Mouse (Mus musculus): ENCODE results near the gene Syt5. TPM values are rescaled to one million over a fixed set of nuclear protein-coding genes. Genes with fewer than 3 reads are reported as not detected.

Syt5 gene
- total and polyA plus RNA-seq, 3 experiments: 0.39 to 2.4 (median 0.86) TPM

DNA sequence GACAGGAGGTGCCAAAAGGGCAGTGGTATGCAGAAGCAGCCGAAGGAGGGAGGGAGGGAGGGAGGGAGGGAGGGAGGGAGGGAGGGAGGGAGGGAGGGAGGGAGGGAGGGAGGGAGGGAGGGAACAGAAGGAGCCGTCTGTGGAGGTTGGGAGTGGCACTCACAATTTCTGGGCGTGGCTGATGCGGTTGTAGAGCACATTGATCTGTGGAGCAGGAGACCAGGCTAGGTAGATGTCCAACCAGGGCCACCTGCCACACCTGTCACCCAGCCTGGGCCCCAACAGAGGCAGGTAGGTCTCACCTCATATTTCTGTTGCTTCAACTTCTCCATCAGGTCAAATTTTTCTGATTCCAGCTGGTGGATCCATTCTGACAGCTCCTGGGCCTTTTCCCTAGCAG, 40.1 kb downstream of the Syt5 start:
- Histone ChIP-seq H3K9ac (ENCODE audit: low read depth, low read length) (no peak overlapping the region), H3K79me2 (replicated peaks; ENCODE audit: control insufficient read depth, insufficient read depth, low read length) (no peaks in the 10 kb centered on the region), H3K4me1 (ENCODE audit: control insufficient read depth, insufficient read depth, low read length) (peaks cover 14% of the 10 kb centered on the region), H3K36me3 (ENCODE audit: control insufficient read depth, insufficient read depth, low read length) (no peaks in the 10 kb centered on the region; the same call in 1 of the 2 replicates), H3K4me3 (no peak overlapping the region), H3K27ac (no peak overlapping the region), H3K27me3 (ENCODE audit: control insufficient read depth, insufficient read depth, low read length) (no peaks in the 10 kb centered on the region)
- 95% methylated on average over 2 of the region's 4 CpGs for WGBS
- no peak for DNase-seq
- no peak for TF ChIP-seq POLR2A (IDR thresholded peaks at IDR 0.05; ENCODE audit: insufficient read depth, low read depth, low read length)
- no peak for TF ChIP-seq EP300 (IDR thresholded peaks at IDR 0.05; ENCODE audit: insufficient read depth, low read depth, low read length)
- TF ChIP-seq CTCF (IDR thresholded peaks at IDR 0.05): no peak
- intact Hi-C loops (cut with DNase I): loop anchor here (10.0 kb wide), 2 partner anchors 372 to 408 kb away; partner anchors contain the start of genes Leng8 and Zfp628

DNA sequence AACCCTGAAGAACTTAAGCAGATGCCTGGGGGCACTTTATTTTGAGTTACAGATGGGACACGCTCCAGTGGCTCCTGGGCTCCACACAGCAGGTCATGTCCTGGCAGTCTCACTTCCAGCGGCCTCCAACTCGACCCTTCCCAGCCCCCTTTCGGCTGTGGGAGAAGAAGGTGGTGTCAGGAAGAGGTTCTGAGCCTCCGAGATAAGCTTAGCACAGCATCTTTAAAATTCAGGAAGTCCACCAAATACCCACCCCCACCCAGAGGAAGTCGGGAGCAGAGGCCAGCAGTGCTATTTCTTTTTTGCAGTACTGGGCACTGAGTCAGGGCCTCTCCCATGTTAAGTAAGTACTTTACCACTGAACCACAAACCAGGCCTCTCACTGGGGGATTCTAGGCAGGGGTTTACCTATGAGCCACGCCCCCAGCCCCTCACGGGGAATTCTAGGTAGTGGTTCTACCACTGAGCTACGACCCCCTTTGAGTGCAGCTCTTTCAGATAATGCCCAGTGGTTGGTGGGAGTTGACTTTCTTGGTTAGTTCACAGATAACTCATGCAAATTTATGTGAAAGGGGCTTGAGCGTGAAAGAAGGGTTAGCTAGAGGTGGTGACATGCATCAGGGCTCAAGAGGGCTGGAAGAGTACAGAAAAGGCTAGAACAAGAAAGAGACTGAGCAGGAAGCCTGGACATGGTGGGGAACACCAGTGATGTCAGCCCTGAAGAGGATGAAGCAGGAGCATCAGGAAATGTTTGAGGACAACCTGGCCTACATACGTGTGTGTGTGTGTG, 42.5 kb downstream of the Syt5 start:
- Histone ChIP-seq H3K27me3 (ENCODE audit: control insufficient read depth, insufficient read depth, low read length) (no peaks in the 10 kb centered on the region), H3K36me3 (ENCODE audit: control insufficient read depth, insufficient read depth, low read length) (peaks cover under 1% of the 10 kb centered on the region; the same call in 1 of the 2 replicates), H3K4me3 (no peak overlapping the region), H3K79me2 (replicated peaks; ENCODE audit: control insufficient read depth, insufficient read depth, low read length) (peaks cover 3% of the 10 kb centered on the region), H3K4me1 (ENCODE audit: control insufficient read depth, insufficient read depth, low read length) (peaks cover 7% of the 10 kb centered on the region), H3K27ac (peak overlapping the region; percentile 26), H3K9ac (ENCODE audit: low read depth, low read length) (no peak overlapping the region)
- TF ChIP-seq EP300 (IDR thresholded peaks at IDR 0.05; ENCODE audit: insufficient read depth, low read depth, low read length) (peak; percentile 52; the same call in 1 of the 2 replicates), CTCF (IDR thresholded peaks at IDR 0.05) (no peak), POLR2A (IDR thresholded peaks at IDR 0.05; ENCODE audit: insufficient read depth, low read depth, low read length) (0 out of 2 replicates have a peak, but pooled peaks have one; percentile 13)
- peak in 1 of 2 experiments; percentile 38 for DNase-seq
- WGBS: 36% methylated on average over 11 of the region's 11 CpGs
- intact Hi-C loops (cut with DNase I): loop anchor here (5.0 to 10.0 kb wide), 3 partner anchors 58 to 410 kb away; partner anchors contain the start of genes Leng8, Rdh13 and Zfp628

DNA sequence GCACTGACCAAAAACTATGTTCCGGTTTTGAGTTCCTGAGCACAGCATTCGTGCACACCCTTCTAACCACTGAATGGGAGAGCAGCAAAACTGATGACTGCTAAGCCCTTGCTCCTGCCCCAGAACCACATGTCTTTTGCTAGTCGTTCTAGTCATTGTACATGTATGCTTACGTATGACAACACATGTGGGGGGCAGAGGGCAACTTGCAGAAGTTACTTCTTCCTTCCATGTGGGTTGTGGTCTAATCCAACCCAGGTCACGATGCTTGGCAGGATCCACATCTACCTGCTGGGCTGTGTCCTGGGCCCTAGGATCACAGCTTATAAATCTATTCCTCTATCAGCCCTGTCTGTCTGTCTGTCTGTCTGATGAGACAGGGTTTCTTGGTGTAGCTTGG, 43.5 kb downstream of the Syt5 start:
- no peak for DNase-seq
- Histone ChIP-seq H3K4me1 (ENCODE audit: control insufficient read depth, insufficient read depth, low read length) (peaks cover 16% of the 10 kb centered on the region), H3K4me3 (no peak overlapping the region), H3K27me3 (ENCODE audit: control insufficient read depth, insufficient read depth, low read length) (no peaks in the 10 kb centered on the region), H3K79me2 (replicated peaks; ENCODE audit: control insufficient read depth, insufficient read depth, low read length) (peaks cover 3% of the 10 kb centered on the region), H3K36me3 (ENCODE audit: control insufficient read depth, insufficient read depth, low read length) (peaks cover 3% of the 10 kb centered on the region; the same call in 1 of the 2 replicates), H3K9ac (ENCODE audit: low read depth, low read length) (no peak overlapping the region), H3K27ac (no peak overlapping the region; the same call in 1 of the 2 replicates)
- intact Hi-C loops (cut with DNase I): loop anchor here (5.0 to 10.0 kb wide), 3 partner anchors 57 to 411 kb away; partner anchors contain the start of genes Leng8, Rdh13 and Zfp628
- TF ChIP-seq EP300 (IDR thresholded peaks at IDR 0.05; ENCODE audit: insufficient read depth, low read depth, low read length): no peak
- no peak for TF ChIP-seq CTCF (IDR thresholded peaks at IDR 0.05)
- no peak for TF ChIP-seq POLR2A (IDR thresholded peaks at IDR 0.05; ENCODE audit: insufficient read depth, low read depth, low read length)
- WGBS: 73% methylated on average over 5 of the region's 5 CpGs

DNA sequence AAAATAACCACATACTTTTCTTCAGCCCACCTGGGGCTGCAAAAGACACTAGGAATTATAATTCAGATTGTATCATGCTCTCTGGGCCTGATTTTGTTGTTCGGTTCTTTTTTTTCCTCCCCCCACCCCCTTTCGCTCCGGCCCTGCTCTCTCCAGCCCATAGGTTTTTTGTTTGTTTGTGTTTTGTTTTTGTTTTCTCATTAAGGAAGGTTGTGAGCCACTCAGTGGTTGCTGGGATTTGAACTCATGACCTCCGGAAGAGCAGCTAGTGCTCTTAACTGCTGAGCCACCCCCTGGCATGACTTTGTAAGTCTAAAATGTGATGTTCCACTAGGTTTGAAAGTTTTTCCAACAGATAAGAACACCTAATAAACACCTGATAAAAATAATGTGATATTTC, 44.2 kb downstream of the Syt5 start:
- no peak overlapping the region for H3K4me3 ChIP-seq
- H3K27me3 ChIP-seq (ENCODE audit: control insufficient read depth, insufficient read depth, low read length): no peaks in the 10 kb centered on the region
- no peak overlapping the region for H3K9ac ChIP-seq (ENCODE audit: low read depth, low read length)
- no peak for DNase-seq
- TF ChIP-seq EP300 (IDR thresholded peaks at IDR 0.05; ENCODE audit: insufficient read depth, low read depth, low read length) (no peak), CTCF (IDR thresholded peaks at IDR 0.05) (no peak), POLR2A (IDR thresholded peaks at IDR 0.05; ENCODE audit: insufficient read depth, low read depth, low read length) (no peak)
- peaks cover 6% of the 10 kb centered on the region; the same call in 1 of the 2 replicates for H3K36me3 ChIP-seq (ENCODE audit: control insufficient read depth, insufficient read depth, low read length)
- H3K79me2 ChIP-seq (replicated peaks; ENCODE audit: control insufficient read depth, insufficient read depth, low read length): peaks cover 3% of the 10 kb centered on the region
- intact Hi-C loops (cut with DNase I): loop anchor here (5.0 to 10.0 kb wide), 3 partner anchors 56 to 412 kb away; partner anchors contain the start of genes Leng8, Rdh13 and Zfp628
- peaks cover 19% of the 10 kb centered on the region for H3K4me1 ChIP-seq (ENCODE audit: control insufficient read depth, insufficient read depth, low read length)
- WGBS: 86% methylated on average over 4 of the region's 4 CpGs
- H3K27ac ChIP-seq: no peak overlapping the region

DNA sequence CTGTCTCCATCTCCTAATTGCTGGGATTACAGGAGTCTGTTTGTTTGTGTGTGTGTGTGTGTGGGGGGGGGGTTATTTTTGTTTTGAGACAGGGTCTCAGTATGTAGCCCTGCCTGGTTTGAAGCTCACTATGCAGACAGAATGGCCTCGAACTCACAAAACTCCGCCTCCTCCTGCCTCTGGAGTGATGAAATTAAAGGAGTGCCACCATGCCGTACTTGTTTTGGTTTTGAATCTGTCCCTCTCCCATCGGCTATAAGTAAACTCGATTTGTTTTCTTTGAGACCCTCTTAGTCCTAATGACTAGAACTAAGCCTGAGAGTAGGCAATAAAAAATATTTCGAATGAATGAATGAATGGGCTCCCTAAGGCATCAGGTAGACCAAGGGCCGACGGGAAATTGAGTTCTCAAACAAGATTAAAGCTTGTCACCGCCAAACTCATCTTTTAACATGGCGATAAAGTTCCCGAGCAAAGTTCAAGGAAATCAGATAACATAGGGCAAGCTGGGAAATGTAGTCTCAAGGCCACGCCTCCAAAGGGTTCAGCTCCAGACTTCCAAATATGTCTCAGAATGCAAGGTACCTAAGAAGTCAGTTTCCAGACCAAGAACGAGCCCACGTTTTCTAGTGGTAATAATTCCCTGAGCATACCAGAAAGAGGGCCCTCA, 44.8 kb downstream of the Syt5 start:
- H3K27me3 ChIP-seq (ENCODE audit: control insufficient read depth, insufficient read depth, low read length): no peaks in the 10 kb centered on the region
- H3K36me3 ChIP-seq (ENCODE audit: control insufficient read depth, insufficient read depth, low read length): peaks cover 6% of the 10 kb centered on the region; the same call in 1 of the 2 replicates
- TF ChIP-seq CTCF (IDR thresholded peaks at IDR 0.05): no peak
- no peak for TF ChIP-seq EP300 (IDR thresholded peaks at IDR 0.05; ENCODE audit: insufficient read depth, low read depth, low read length)
- TF ChIP-seq POLR2A (IDR thresholded peaks at IDR 0.05; ENCODE audit: insufficient read depth, low read depth, low read length): no peak
- 14% methylated on average over 14 of the region's 14 CpGs for WGBS
- H3K4me1 ChIP-seq (ENCODE audit: control insufficient read depth, insufficient read depth, low read length): peaks cover 23% of the 10 kb centered on the region
- intact Hi-C loops (cut with DNase I): loop anchor here (5.0 to 10.0 kb wide), 3 partner anchors 55 to 412 kb away; partner anchors contain the start of genes Leng8, Rdh13 and Zfp628
- DNase-seq: peak in 1 of 2 experiments; percentile 44
- H3K27ac ChIP-seq: peak overlapping the region; percentile 97
- H3K9ac ChIP-seq (ENCODE audit: low read depth, low read length): no peak overlapping the region
- H3K79me2 ChIP-seq (replicated peaks; ENCODE audit: control insufficient read depth, insufficient read depth, low read length): peaks cover 3% of the 10 kb centered on the region
- peak overlapping the region; percentile 89 for H3K4me3 ChIP-seq

Measured in heart, adult 2 months (tissue).